Mouse (Mus musculus) CH12.LX (cell line): ENCODE data around the gene Sec22a. TPM values are rescaled to one million over a fixed set of nuclear protein-coding genes. Genes with fewer than 3 reads are reported as not detected.

Experiments
- DNase-seq: peaks from one replicate; pipeline ENCODE4 v3.0.0-alpha.2; 2013; ENCODE audit errors: extremely low read depth
- H3K27ac ChIP-seq: 2 replicates; pipeline ENCODE4 v1.5.1; 2012; ENCODE audit warnings: low read depth, mild to moderate bottlenecking, control low read depth, moderate library complexity; ENCODE audit not compliant: insufficient read depth
- H3K27me3 ChIP-seq: replicated peaks from 2 replicates; pipeline ENCODE3; 2012; ENCODE audit warnings: inconsistent platforms
- H3K36me3 ChIP-seq, 2 experiments: replicated peaks in 1 of 2; 2 replicates each; pipeline versions ENCODE3 to v1.6.1; 2012; ENCODE audit warnings: inconsistent platforms in 1 of 2, low read length in 1 of 2, mild to moderate bottlenecking in 1 of 2, mixed read lengths in 1 of 2, moderate library complexity in 1 of 2; ENCODE audit not compliant: control insufficient read depth in 1 of 2, insufficient read depth in 1 of 2
- H3K4me1 ChIP-seq, 2 experiments: 2 replicates each; pipeline ENCODE4 v1.6.1; 2012; ENCODE audit warnings: inconsistent platforms in 1 of 2, moderate library complexity in 1 of 2; ENCODE audit not compliant: insufficient read depth in 2 of 2, control insufficient read depth in 1 of 2
- H3K4me2 ChIP-seq: 2 replicates; pipeline ENCODE4 v1.6.1; 2012; ENCODE audit warnings: low read depth, mild to moderate bottlenecking, control low read depth; ENCODE audit not compliant: poor library complexity, insufficient read depth, severe bottlenecking
- H3K4me3 ChIP-seq, 3 experiments: fragments of 150-350 bp in 1 of 3; sonication (generic) in 1 of 3; replicated peaks in 1 of 3; 2 replicates each; pipeline versions ENCODE3 to v1.5.1; 2011 to 2012; ENCODE audit warnings: low read depth in 2 of 3, low read length in 2 of 3, mild to moderate bottlenecking in 2 of 3, moderate library complexity in 2 of 3, control low read depth in 1 of 3, improper control_type of control experiment in 1 of 3, inconsistent platforms in 1 of 3, mixed read lengths in 1 of 3; ENCODE audit not compliant: poor library complexity in 1 of 3
- H3K79me2 ChIP-seq: replicated peaks from 2 replicates; pipeline ENCODE4 v1.6.1; 2012; ENCODE audit warnings: mild to moderate bottlenecking, moderate library complexity; ENCODE audit not compliant: control insufficient read depth, poor library complexity, insufficient read depth, severe bottlenecking; ENCODE audit errors: extremely low read depth
- H3K9ac ChIP-seq: 2 replicates; pipeline ENCODE4 v1.6.1; 2012; ENCODE audit warnings: low read depth, mild to moderate bottlenecking, control low read depth, moderate library complexity; ENCODE audit not compliant: insufficient read depth
- H3K9me3 ChIP-seq: replicated peaks from 2 replicates; pipeline ENCODE3; 2012; ENCODE audit warnings: low read length, inconsistent platforms, mixed read lengths
- BHLHE40 ChIP-seq: IDR thresholded peaks from 2 replicates; pipeline ENCODE4 v1.6.1; 2011; ENCODE audit warnings: mild to moderate bottlenecking, low read depth, low read length, improper control_type of control experiment
- CHD2 ChIP-seq: IDR thresholded peaks from 2 replicates; pipeline ENCODE4 v1.6.1; 2011; ENCODE audit warnings: low read length, improper control_type of control experiment
- E2F4 ChIP-seq: IDR thresholded peaks from 2 replicates; pipeline ENCODE4 v1.6.1; 2011; ENCODE audit warnings: low read depth, low read length, improper control_type of control experiment; ENCODE audit not compliant: insufficient replicate concordance
- ELF1 ChIP-seq: IDR thresholded peaks from 2 replicates; pipeline ENCODE4 v1.6.1; 2014; ENCODE audit warnings: low read depth, mild to moderate bottlenecking, inconsistent platforms, low read length, improper control_type of control experiment
- EP300 ChIP-seq: IDR thresholded peaks from 2 replicates; pipeline ENCODE4 v1.6.1; 2011; ENCODE audit warnings: low read length, improper control_type of control experiment
- ETS1 ChIP-seq: conservative IDR thresholded peaks from 2 replicates; pipeline ENCODE4 v1.6.1; 2012; ENCODE audit warnings: low read depth, mild to moderate bottlenecking, inconsistent platforms, low read length, improper control_type of control experiment, moderate library complexity
- GABPA ChIP-seq: IDR thresholded peaks from 2 replicates; pipeline ENCODE4 v1.6.1; 2012; ENCODE audit warnings: low read depth, low read length, improper control_type of control experiment, inconsistent platforms; ENCODE audit not compliant: insufficient replicate concordance
- HCFC1 ChIP-seq: IDR thresholded peaks from 2 replicates; pipeline ENCODE4 v1.6.1; 2012; ENCODE audit warnings: low read depth, mild to moderate bottlenecking, inconsistent platforms, low read length, improper control_type of control experiment
- JUN ChIP-seq: IDR thresholded peaks from 2 replicates; pipeline ENCODE4 v1.6.1; 2011; ENCODE audit warnings: low read depth, mild to moderate bottlenecking, low read length, improper control_type of control experiment, moderate library complexity; ENCODE audit not compliant: insufficient read depth
- JUND ChIP-seq: conservative IDR thresholded peaks from 2 replicates; pipeline ENCODE4 v1.6.1; 2011; ENCODE audit warnings: low read depth, low read length, improper control_type of control experiment
- KAT2A ChIP-seq: IDR thresholded peaks from 2 replicates; pipeline ENCODE4 v1.6.1; 2012; ENCODE audit warnings: low read length, improper control_type of control experiment, inconsistent platforms; ENCODE audit not compliant: insufficient replicate concordance
- MAFK ChIP-seq: IDR thresholded peaks from 2 replicates; pipeline ENCODE4 v1.6.1; 2011; ENCODE audit warnings: low read length, improper control_type of control experiment; ENCODE audit not compliant: insufficient replicate concordance
- MEF2A ChIP-seq: IDR thresholded peaks from 2 replicates; pipeline ENCODE4 v1.6.1; 2014; ENCODE audit warnings: low read depth, mild to moderate bottlenecking, inconsistent platforms, low read length, improper control_type of control experiment, borderline replicate concordance
- MXI1 ChIP-seq: IDR thresholded peaks from 2 replicates; pipeline ENCODE4 v1.6.1; 2011; ENCODE audit warnings: mild to moderate bottlenecking, low read depth, low read length, improper control_type of control experiment
- NELFE ChIP-seq: IDR thresholded peaks from 2 replicates; pipeline ENCODE4 v1.6.1; 2011; ENCODE audit warnings: low read depth, low read length, improper control_type of control experiment
- NRF1 ChIP-seq: IDR thresholded peaks from 2 replicates; pipeline ENCODE4 v1.6.1; 2014; ENCODE audit warnings: low read depth, mild to moderate bottlenecking, inconsistent platforms, low read length, improper control_type of control experiment, moderate library complexity
- RAD21 ChIP-seq: IDR thresholded peaks from 2 replicates; pipeline ENCODE4 v1.6.1; 2011; ENCODE audit warnings: low read depth, mild to moderate bottlenecking, low read length, improper control_type of control experiment, moderate library complexity
- SIN3A ChIP-seq: IDR thresholded peaks from 2 replicates; pipeline ENCODE4 v1.6.1; 2012; ENCODE audit warnings: low read length, improper control_type of control experiment, inconsistent platforms
- SMC3 ChIP-seq: IDR thresholded peaks from 2 replicates; pipeline ENCODE4 v1.6.1; 2011; ENCODE audit warnings: low read depth, low read length, improper control_type of control experiment
- UBTF ChIP-seq: IDR thresholded peaks from 2 replicates; pipeline ENCODE4 v1.6.1; 2012; ENCODE audit warnings: low read depth, mild to moderate bottlenecking, inconsistent platforms, low read length, improper control_type of control experiment, moderate library complexity
- USF1 ChIP-seq: IDR thresholded peaks from 2 replicates; pipeline ENCODE4 v1.6.1; 2014; ENCODE audit warnings: low read depth, mild to moderate bottlenecking, inconsistent platforms, low read length, improper control_type of control experiment
- ZC3H11A ChIP-seq: IDR thresholded peaks from 2 replicates; pipeline ENCODE4 v1.6.1; 2012; ENCODE audit warnings: low read depth, mild to moderate bottlenecking, inconsistent platforms, low read length, improper control_type of control experiment
- ZNF384 ChIP-seq: IDR thresholded peaks from 2 replicates; pipeline ENCODE4 v1.6.1; 2012; ENCODE audit warnings: low read depth, low read length, improper control_type of control experiment, inconsistent platforms
- dilution Hi-C: fragments of 300-500 bp; cut with MboI; formaldehyde crosslinking; loops from 2 replicates; pipeline ENCODE4 v1.14.3; 2020; ENCODE audit warnings: low sequenced_read_pairs; ENCODE audit not compliant: extremely low pct_unique_long_range_greater_than_20kb, extremely low pct_ligation_motif_present
- in situ Hi-C: fragments of 300-500 bp; cut with MboI; formaldehyde crosslinking; loops from 3 replicates; pipeline ENCODE4 v1.14.3; 2019; ENCODE audit warnings: low sequenced_read_pairs, low pct_ligation_motif_present, low pct_unique_long_range_greater_than_20kb, mixed read lengths
- polyA plus RNA-seq: library from polyadenylated mRNA; unstranded; fragments of >175 nt; gene quantifications from 2 replicates; pipeline ENCODE4 v1.2.1, GENCODE M21; 2012; ENCODE audit warnings: low read depth; ENCODE audit not compliant: insufficient read length
- total RNA-seq, 2 experiments: library from RNA; depleted of rRNA; stranded (reverse); fragments of 300-350 nt in 1 of 2; fragments of >200 nt in 1 of 2; gene quantifications; 2 replicates each; pipeline ENCODE4 v1.2.3; 2012 to 2014

Sec22a gene
- total and polyA plus RNA-seq, 3 experiments = 8.6 to 17.8 (median 10.8) TPM

- Histone ChIP-seq H3K36me3 (no peaks in the 10 kb centered on the region), H3K27me3 (peaks cover 94% of the 10 kb centered on the region), H3K4me1 (no peaks in the 10 kb centered on the region; a peak in 1 of 4 replicates), H3K9ac (no peak overlapping the region), H3K4me3 (no peak overlapping the region), H3K27ac (no peak overlapping the region), H3K4me2 (no peak overlapping the region), H3K9me3 (peaks cover 3% of the 10 kb centered on the region), H3K79me2 (no peaks in the 10 kb centered on the region)
- dilution Hi-C loops (no loop called here), in situ Hi-C loops (no loop called here)
- TF ChIP-seq MEF2A (no peak), KAT2A (no peak), JUND (no peak), CHD2 (no peak), HCFC1 (no peak), RAD21 (no peak), E2F4 (no peak), NRF1 (no peak), MXI1 (no peak), UBTF (no peak), MAFK (no peak), ETS1 (no peak)
- no peak for DNase-seq
These were observed 41.1 kb upstream of the Sec22a start for GRCm38 (mm10) chr16:35404864-35405263.

- H3K4me1 ChIP-seq = no peaks in the 10 kb centered on the region; a peak in 1 of 4 replicates
- TF ChIP-seq JUN (no peak), MAFK (no peak), E2F4 (no peak)
- TF ChIP-seq, all 38 proteins: peak for 0
- Histone ChIP-seq H3K36me3 (no peaks in the 10 kb centered on the region), H3K9me3 (peaks cover 3% of the 10 kb centered on the region), H3K4me2 (no peak overlapping the region), H3K9ac (no peak overlapping the region), H3K27ac (no peak overlapping the region), H3K4me3 (no peak overlapping the region), H3K27me3 (peaks cover 94% of the 10 kb centered on the region), H3K79me2 (no peaks in the 10 kb centered on the region)
- dilution Hi-C loops (no loop called here), in situ Hi-C loops (no loop called here)
- DNase-seq = no peak
These were observed 40.2 kb upstream of the Sec22a start for GRCm38 (mm10) chr16:35403891-35404290.

- no peak overlapping the region for H3K27ac ChIP-seq
- H3K9me3 ChIP-seq = peaks cover 3% of the 10 kb centered on the region
- H3K79me2 ChIP-seq = no peaks in the 10 kb centered on the region
- dilution Hi-C loops (no loop called here), in situ Hi-C loops (no loop called here)
- H3K36me3 ChIP-seq = no peaks in the 10 kb centered on the region
- H3K27me3 ChIP-seq = peaks cover 94% of the 10 kb centered on the region
- no peaks in the 10 kb centered on the region; a peak in 1 of 4 replicates for H3K4me1 ChIP-seq
- DNase-seq = no peak
- no peak overlapping the region for H3K4me3 ChIP-seq
- no peak overlapping the region for H3K9ac ChIP-seq
- TF ChIP-seq SIN3A (no peak), ZNF384 (no peak), ZC3H11A (no peak), RAD21 (no peak), JUN (no peak), MAFK (no peak), E2F4 (no peak), NELFE (no peak), NRF1 (no peak), USF1 (no peak), SMC3 (no peak), KAT2A (no peak), BHLHE40 (no peak), EP300 (no peak), ELF1 (no peak), GABPA (no peak)
- no peak overlapping the region for H3K4me2 ChIP-seq
These were observed 39.6 kb upstream of the Sec22a start for GRCm38 (mm10) chr16:35403356-35403755.
